Mouse (Mus musculus) stomach, adult 2 months (tissue): ENCODE results near the gene Alb. TPM values are rescaled to one million over a fixed set of nuclear protein-coding genes. Genes with fewer than 3 reads are reported as not detected.

ENCODE experiments used
- polyA plus RNA-seq: library from polyadenylated mRNA; depleted of rRNA; stranded (reverse); fragments of >200 nt; gene quantifications from 2 replicates; pipeline ENCODE4 v1.2.3, GENCODE M21; 2012; rRNA removed

Alb gene
- 0.09 and 0.67 TPM in 2 replicates for polyA plus RNA-seq

DNA sequence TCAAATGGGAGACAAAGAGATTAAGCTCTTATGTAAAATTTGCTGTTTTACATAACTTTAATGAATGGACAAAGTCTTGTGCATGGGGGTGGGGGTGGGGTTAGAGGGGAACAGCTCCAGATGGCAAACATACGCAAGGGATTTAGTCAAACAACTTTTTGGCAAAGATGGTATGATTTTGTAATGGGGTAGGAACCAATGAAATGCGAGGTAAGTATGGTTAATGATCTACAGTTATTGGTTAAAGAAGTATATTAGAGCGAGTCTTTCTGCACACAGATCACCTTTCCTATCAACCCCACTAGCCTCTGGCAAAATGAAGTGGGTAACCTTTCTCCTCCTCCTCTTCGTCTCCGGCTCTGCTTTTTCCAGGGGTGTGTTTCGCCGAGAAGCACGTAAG, at the start of gene Alb:
Gene Alb (plus strand): TSS at position 279 of the 400 bp plus-strand sequence.

DNA sequence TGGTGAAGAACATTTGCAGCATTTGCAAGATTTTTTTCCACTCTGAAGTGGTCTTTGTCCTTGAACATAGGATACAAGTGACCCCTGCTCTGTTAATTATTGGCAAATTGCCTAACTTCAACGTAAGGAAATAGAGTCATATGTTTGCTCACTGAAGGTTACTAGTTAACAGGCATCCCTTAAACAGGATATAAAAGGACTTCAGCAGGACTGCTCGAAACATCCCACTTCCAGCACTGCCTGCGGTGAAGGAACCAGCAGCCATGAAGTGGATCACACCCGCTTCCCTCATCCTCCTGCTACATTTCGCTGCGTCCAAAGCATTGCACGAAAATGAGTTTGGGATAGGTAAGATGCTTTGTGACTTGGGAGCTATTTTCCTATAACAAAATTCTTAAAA, 29.8 kb downstream of the Alb start, which contains the start of gene Afp:
Gene Afp (plus strand): TSS at position 220 of the 400 bp plus-strand sequence.

DNA sequence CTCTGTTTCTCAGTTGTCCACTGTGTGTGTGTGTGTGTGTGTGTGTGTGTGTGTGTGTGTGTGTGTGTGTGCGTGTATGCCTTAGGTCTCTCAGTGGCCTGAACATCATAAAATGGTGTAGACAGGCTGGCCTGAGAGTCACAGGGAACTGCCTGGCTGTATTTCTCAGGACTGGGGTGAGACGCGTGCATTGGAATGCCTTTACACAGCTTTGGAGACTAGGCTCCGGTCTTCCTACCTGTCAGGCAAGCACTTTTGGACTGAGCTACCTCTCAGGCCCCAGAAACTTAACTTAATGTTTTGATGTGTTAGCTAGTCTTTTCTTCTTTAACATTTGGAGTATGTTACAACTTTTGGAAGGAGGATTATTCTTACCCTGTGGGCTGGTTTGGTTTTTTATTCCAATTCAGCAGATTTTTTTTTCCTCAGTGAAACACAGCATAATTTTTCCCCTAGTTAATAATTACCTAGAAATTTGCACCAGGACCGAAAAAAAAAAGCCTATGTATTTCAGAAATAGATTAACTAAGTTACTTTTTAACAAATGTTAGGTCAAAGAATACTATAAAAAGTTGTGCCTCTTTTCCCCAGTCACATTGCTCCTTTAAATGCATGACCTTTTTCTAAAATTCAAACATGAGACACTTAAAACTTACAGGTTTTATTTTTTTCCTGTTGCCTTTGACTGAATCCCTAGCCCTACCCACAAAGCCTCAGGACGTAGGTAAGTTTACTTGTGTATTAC, 57.8 kb downstream of the Alb start, which contains the start of gene Afm:
Gene Afm (plus strand): TSS at position 577 of the 745 bp plus-strand sequence.

Other genes with a start within 250 kb of the Alb start
- 18.0 and 29.3 TPM in 2 replicates for gene Cox18, start 236.9 kb upstream of the Alb start, polyA plus RNA-seq
- 3.1 and 5.4 TPM in 2 replicates for gene Ankrd17, start 94.3 kb upstream of the Alb start, polyA plus RNA-seq
- gene Gm9958, start 93.7 kb upstream of the Alb start, polyA plus RNA-seq = 0.25 and 0.61 TPM in 2 replicates
- gene Afp, start 29.8 kb downstream of the Alb start, polyA plus RNA-seq = 0.03 and 0.56 TPM in 2 replicates
- 0.02 and 0.09 TPM in 2 replicates for gene Afm, start 58.0 kb downstream of the Alb start, polyA plus RNA-seq
- 0.06 TPM in 1 of 2 replicates, not detected in the other for gene 5830473C10Rik, start 100.2 kb downstream of the Alb start, polyA plus RNA-seq
- gene Rassf6, start 179.8 kb downstream of the Alb start, polyA plus RNA-seq = 0.52 and 1.2 TPM in 2 replicates